Mouse (Mus musculus) layer of hippocampus, postnatal 25 days (tissue): ENCODE measurements at regions not wholly inside any gene's neighbourhood (a gene's known extent, or its start where the extent isn't known, plus 50 kb on each side); places are given as distances from the start of the nearest gene placed in this dataset.

Experiments used
- DNase-seq, 2 experiments: peaks; one replicate each; pipeline ENCODE4 v3.0.0; 2022; ENCODE audit warnings: mixed read lengths in 2 of 2, low spot score in 1 of 2; ENCODE audit errors: extremely low spot score in 1 of 2

GRCm38 (mm10) chr12:95937705-95938104 lies 245.7 kb downstream of the Flrt2 start:
- DNase-seq, result no peak

DNA sequence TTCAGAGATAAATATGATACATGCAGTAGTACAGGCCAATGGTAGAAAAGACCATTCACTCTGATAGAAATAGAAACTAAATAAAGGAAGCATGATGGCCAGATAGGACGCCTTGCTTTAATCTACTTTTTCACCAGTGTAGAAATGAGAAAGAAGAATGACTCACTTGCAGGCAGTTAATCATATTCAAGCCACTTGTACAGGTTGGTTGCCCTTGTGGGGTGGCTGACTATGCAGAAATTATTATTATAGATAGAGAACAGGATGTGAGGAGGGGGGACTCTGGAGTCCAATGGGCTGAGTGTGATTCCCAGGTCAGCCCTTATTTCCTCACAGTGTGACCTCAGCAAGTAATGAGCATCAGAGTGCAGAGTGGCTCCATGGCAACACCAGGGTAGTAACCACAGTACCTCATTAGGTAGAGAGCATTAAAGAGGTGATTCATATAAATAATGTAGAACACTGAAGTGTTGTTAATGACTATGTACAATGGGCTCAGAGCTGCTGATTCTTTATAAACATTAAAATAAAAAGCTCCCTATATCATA lies 248.5 kb downstream of the Flrt2 start:
- no peak for DNase-seq

- no peak for DNase-seq
Observed at GRCm38 (mm10) chr12:95959786-95960504, 267.9 kb downstream of the Flrt2 start.

- no peak for DNase-seq
Observed at GRCm38 (mm10) chr12:95960505-95960871, 268.5 kb downstream of the Flrt2 start.

- no peak for DNase-seq
Observed at GRCm38 (mm10) chr12:95962817-95963216, 270.8 kb downstream of the Flrt2 start.

DNA sequence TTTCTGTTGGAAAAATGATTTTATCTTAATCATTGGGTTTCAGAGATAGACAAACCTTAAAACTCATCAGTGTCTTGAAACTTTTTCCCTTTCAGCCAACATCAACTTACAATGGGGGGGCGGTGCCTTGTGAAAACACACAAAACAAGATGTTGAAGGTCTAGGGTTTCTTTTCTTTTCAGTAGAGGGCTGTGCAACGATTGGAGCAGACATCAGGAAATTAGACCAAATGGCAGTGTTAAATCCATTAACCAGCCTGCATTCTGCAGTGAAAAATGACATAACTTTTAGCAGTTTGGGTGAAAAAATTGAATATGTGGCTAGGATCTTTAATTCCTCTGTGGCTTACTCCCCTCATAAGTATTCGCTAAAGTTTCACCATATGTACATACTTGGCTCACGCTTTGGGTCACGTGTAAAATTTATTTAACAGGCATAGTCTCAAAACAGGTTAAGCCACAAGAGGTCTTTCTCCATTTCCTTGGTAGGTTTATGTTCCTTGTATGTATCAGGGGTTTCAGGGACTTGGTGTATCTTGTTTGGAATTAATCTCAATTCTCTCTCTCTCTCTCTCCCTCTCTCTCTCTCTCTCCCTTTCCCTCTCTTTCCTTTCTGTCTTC lies 296.8 kb downstream of the Flrt2 start:
- DNase-seq, result no peak

GRCm38 (mm10) chr12:95994963-95995362 lies 302.9 kb downstream of the Flrt2 start:
- no peak for DNase-seq

DNA sequence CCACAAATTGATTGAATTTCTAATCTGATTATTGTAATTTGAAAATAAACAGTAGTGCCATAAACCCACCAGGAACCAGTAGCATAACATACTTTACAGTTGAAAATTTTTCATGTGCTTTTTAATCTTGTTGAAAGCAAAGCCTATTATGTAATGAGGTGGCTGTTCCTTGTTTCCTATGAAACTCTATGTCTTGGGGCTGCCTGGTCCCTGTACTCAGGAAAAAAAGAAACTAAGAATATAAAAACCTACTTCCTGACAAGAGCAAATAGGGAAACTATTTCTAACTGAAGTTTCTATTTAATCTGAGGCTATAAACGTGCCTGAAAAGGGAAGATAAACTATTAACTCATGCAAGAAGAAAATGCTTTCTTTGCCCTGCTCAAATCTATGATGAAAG lies 338.2 kb downstream of the Flrt2 start:
- DNase-seq, result no peak

DNA sequence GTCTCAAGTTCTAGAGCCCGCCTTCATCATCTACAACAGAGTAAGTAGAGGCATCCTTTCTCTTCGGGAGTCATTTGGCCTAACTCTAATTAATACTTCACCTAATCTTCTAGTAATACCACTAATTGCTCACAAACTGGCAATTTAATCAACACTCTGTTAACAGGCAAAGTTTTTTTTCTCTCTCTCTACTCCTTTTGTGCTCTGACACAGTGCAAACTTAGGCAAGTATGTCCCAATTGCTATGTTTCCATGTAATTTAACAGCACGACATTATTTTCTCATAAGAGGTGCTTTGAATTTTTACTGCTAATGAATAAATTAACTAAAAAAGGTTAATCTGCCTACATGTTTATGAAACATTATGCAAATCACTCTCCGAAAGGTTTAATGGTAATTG lies 383.3 kb downstream of the Flrt2 start:
- no peak for DNase-seq

- DNase-seq, result no peak
Observed at GRCm38 (mm10) chr12:96090995-96091394, 399.0 kb downstream of the Flrt2 start.

DNA sequence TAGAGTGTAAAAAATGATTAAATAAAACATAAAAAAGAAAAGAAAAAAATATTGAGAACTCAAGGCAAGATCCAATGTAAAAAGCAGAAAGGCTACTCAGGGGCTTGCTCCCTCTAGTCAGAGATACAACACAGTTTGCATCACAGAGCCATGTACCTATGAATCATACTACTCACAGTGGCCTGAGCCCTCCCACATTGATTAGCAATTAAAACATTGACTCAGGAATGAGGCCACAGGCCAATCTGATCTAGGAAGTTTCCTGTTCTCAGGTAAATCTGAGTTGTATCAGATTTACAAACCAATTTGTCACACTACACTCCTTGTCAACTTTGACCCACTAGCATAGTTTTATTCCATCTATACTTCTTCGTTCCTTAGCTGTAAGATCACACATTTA lies 414.2 kb downstream of the Flrt2 start:
- DNase-seq, result no peak

- DNase-seq, result no peak
Observed at GRCm38 (mm10) chr12:96114727-96115379, 422.8 kb downstream of the Flrt2 start.

GRCm38 (mm10) chr12:96117553-96117952 lies 425.5 kb downstream of the Flrt2 start:
- DNase-seq, result no peak

DNA sequence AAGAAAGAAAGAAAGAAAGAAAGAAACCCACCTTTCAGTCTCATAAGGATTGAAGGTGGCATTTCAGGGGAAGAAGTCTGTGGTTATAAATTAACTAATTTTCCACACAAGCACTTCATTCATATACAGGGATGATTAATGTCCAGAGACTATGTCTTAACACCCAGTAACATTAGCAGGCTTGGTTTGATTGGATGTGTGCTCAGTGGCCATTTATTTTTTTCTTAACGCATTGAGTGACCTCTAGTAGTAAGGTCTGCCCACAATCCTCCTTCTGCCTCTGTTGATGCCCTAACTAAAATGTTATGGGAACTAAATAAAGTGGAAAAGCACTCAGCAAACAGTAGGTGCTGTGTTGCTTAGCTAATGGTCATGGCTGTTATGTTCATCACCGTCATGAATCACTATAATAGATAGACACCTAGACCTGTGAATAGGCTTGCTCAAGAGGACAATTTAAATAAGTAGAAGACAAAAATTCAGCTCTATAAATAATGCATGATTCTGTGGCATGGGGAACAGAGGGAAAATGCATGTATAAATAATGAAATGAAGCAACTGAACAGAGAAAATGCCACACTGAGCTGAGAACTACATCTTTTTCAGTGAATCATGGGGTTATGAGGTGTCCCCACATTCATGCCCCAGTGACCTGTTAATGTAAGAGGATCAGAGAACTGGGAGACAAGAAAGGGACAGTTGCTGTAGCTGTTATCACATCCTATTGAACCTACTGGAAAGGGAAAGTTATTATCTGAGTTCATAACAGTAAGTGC lies 432.3 kb downstream of the Flrt2 start:
- DNase-seq, result no peak

DNA sequence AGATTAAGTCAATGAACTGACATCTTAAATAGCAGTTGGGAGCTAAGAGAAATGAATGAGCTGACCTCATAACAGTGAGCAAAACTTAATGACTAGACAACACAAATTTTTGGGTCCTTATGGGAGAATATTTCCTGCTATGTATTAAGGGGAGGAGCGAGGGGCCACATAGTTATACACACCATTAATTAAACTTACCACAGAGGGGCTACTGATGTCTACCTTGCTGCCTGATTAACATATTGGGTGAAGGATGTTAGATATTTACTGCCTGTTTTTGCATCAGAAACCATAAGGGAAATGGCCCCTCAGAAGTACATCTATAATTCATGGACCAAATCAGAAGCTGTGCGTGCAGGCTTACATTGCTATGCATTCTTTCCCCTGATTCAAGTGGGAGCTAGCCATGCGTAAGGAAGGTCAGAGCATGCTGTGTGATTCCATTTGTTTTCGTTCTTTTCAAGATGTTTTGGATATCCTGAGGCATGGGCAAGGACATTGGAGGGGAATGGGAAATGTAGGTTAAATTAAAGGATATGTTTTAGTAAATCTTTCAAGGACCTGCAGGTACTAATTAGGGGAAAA lies 437.9 kb downstream of the Flrt2 start:
- no peak for DNase-seq

DNA sequence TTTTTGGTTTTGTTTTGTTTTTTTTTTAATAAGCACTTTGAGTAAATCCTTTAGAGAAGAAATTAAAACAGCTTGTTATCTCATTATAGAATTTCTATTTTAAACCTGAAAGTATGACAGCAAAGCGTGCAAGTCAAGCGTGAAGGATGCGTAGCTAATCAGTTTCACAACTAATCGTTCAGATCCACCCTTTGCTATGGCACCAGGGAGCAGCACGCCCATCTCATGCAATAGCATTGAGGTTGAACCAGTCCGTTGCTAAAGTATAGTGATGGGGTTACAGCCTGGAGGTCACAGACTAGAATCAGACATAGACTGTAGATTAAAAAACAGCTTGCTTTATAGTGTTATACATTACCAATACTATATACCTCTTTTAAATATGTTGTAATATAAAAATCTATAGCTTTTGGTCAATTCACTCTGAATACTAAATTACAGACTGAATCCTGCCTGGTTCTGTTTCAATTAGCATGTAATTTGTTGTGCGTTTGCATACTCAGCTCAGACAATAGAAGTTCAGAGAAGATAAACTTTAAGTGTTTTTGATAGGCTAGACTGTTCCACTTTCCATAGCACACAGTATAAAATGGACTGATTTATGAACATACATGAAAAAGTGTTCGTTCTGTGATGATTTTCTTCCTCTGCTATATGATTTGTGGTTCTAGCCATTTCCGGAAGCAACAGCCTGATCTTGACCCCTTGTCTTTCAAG lies 438.9 kb downstream of the Flrt2 start:
- DNase-seq, result no peak

- no peak for DNase-seq
Observed at GRCm38 (mm10) chr12:96134136-96134535, 442.1 kb downstream of the Flrt2 start.

DNA sequence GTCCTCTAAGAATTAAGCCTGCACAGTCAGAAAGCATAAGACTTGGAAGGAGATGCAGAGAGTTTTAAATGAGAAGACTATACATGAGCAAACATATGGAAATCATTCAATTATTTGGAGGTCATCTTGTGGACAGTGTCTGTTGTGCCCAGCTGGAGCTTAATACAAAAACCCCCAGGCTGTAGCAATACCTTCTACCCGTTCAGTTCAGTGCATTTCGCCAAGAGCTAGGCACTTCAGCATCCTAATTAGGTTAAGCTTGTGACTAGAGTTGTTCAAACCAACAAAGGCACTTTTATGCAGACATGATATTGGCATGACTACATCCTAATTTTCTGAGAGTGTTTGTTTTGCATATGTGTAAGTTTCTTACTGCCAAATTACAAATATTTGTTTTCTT lies 449.7 kb downstream of the Flrt2 start:
- no peak for DNase-seq

DNA sequence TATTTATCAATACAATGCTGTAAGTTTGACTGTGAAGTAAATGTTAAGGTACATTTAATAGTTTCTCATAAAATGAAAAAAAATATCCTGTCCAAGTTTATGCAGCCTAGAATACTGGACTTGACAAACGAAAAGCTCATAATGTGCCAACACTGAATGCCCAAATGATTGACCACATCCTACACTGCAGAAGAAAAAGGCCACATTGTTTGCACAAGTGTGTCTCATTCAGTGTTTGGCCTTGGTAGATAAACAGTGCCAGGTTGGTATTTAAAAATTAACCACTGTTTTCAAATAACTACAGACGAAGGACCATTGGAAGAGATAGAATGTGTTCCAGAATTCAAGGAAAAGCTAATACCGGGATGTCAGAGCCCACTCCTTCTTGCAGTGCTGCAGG lies 462.1 kb downstream of the Flrt2 start:
- DNase-seq, result no peak

DNA sequence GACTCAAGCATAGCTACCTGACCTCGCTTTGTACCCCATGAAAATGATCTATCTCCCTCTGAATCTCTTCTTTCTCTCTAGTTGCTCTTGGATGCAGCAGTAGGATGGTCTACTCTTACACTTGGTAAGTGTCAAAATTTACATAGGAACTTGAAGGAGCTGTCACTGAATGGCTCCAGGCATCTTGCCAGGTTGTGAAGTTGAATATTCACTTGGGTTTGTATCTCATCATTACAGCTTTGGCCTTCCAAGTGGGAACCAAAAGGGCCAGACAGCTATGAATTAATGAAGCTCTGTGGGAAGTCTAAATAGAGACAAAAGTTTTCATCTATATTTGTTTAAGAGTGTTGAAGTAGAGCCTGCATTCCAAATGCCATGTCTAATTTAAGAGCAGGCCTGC lies 475.5 kb downstream of the Flrt2 start:
- no peak for DNase-seq
